Mouse (Mus musculus): ENCODE measurements around the gene Trpm2. TPM values are rescaled to one million over a fixed set of nuclear protein-coding genes. Genes with fewer than 3 reads are reported as not detected.

Gene Trpm2
- total and polyA plus RNA-seq, 2 experiments from 2014 or later, result 0.11 to 0.27 TPM

DNA sequence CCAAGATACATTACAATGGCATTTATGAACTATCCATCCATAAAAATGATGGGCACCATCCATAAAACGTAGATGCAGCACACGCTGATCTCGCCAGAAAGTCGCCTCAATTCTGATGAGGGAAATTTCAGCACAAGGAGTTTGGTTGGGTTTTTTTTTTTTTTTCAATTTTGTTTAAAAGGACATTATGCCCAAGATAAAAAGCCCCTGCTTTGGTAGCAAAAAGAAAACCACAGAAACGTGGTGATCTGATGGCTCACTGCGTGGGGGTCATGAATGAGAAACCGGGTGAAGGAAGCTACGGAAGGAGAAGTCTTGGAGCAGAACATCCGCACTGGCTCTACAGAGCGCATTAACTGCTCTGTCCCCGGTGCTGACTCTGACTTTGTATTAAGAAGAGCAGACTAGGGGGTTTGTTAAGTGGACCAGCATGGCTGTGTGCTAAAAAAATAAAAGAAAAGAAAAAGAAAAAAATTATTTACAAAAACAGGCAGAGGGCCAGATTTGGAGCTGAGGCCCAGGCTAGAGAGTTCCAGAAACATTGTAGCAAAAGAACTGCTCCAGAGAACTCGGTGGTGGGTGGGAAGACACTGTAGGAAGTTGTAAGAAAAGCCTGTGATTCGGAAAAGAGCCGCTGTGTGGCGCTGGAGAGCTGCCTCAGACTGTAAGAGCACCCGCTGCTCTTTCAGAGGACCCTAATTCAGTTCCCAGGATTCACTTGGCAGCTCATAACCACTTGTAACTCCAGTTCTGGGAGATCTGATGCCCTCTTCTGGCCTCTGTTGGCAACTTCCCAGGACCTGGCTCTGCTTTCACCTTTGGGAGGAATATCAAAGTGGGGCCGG, 1.6 kb upstream of the Trpm2 start:
- no peak overlapping the region for H3K9ac ChIP-seq (replicated peaks; ENCODE audit: low read depth, low read length)
- WGBS, result 58% methylated on average over 17 of the region's 17 CpGs
- no peak overlapping the region for H3K4me3 ChIP-seq (ENCODE audit: low read depth, low read length)
- no peak overlapping the region for H3K27ac ChIP-seq (ENCODE audit: low read depth)
- peaks cover 31% of the 10 kb centered on the region for H3K27me3 ChIP-seq (ENCODE audit: control insufficient read depth, insufficient read depth, low read length)
- H3K9me3 ChIP-seq (replicated peaks; ENCODE audit: control insufficient read depth, low read length), result no peaks in the 10 kb centered on the region
- no peak for DNase-seq (ENCODE audit: low spot score)
- ATAC-seq (ENCODE audit: insufficient read depth, low read depth), result no peak
- no peaks in the 10 kb centered on the region for H3K4me1 ChIP-seq (ENCODE audit: control insufficient read depth, insufficient read depth)
- TF ChIP-seq EP300 (IDR thresholded peaks at IDR 0.05; ENCODE audit: low read depth) (no peak), CTCF (IDR thresholded peaks at IDR 0.05; ENCODE audit: low read depth) (no peak)
- no peaks in the 10 kb centered on the region for H3K36me3 ChIP-seq (replicated peaks; ENCODE audit: control insufficient read depth, insufficient read depth, low read length)
- no peak overlapping the region for H3K4me2 ChIP-seq (ENCODE audit: low read depth, low read length)

GRCm38 (mm10) chr10:77971191-77971590, 828 bp upstream of the Trpm2 start:
- Histone ChIP-seq H3K27ac (ENCODE audit: low read depth) (no peak overlapping the region), H3K4me1 (ENCODE audit: control insufficient read depth, insufficient read depth) (no peaks in the 10 kb centered on the region), H3K27me3 (ENCODE audit: control insufficient read depth, insufficient read depth, low read length) (peaks cover 31% of the 10 kb centered on the region), H3K9ac (replicated peaks; ENCODE audit: low read depth, low read length) (no peak overlapping the region), H3K4me2 (ENCODE audit: low read depth, low read length) (no peak overlapping the region), H3K4me3 (ENCODE audit: low read depth, low read length) (no peak overlapping the region), H3K36me3 (replicated peaks; ENCODE audit: control insufficient read depth, insufficient read depth, low read length) (no peaks in the 10 kb centered on the region), H3K9me3 (replicated peaks; ENCODE audit: control insufficient read depth, low read length) (no peaks in the 10 kb centered on the region)
- TF ChIP-seq CTCF (IDR thresholded peaks at IDR 0.05; ENCODE audit: low read depth), result no peak
- no peak for TF ChIP-seq EP300 (IDR thresholded peaks at IDR 0.05; ENCODE audit: low read depth)
- ATAC-seq (ENCODE audit: insufficient read depth, low read depth), result no peak
- no peak for DNase-seq (ENCODE audit: low spot score)
- WGBS, result 83% methylated on average over 10 of the region's 10 CpGs

- H3K9me3 ChIP-seq (replicated peaks; ENCODE audit: control insufficient read depth, low read length), result no peaks in the 10 kb centered on the region
- ATAC-seq (ENCODE audit: insufficient read depth, low read depth), result no peak
- DNase-seq (ENCODE audit: low spot score), result no peak
- no peak overlapping the region for H3K9ac ChIP-seq (replicated peaks; ENCODE audit: low read depth, low read length)
- peak overlapping the region; percentile 43 for H3K4me2 ChIP-seq (ENCODE audit: low read depth, low read length)
- peak overlapping the region; percentile 12; the same call in 1 of the 2 replicates for H3K4me3 ChIP-seq (ENCODE audit: low read depth, low read length)
- H3K36me3 ChIP-seq (replicated peaks; ENCODE audit: control insufficient read depth, insufficient read depth, low read length), result no peaks in the 10 kb centered on the region
- H3K4me1 ChIP-seq (ENCODE audit: control insufficient read depth, insufficient read depth), result no peaks in the 10 kb centered on the region
- no peak overlapping the region for H3K27ac ChIP-seq (ENCODE audit: low read depth)
- WGBS, result 11% methylated on average over 8 of the region's 8 CpGs
- TF ChIP-seq CTCF (IDR thresholded peaks at IDR 0.05; ENCODE audit: low read depth) (no peak), EP300 (IDR thresholded peaks at IDR 0.05; ENCODE audit: low read depth) (no peak)
- peaks cover 31% of the 10 kb centered on the region for H3K27me3 ChIP-seq (ENCODE audit: control insufficient read depth, insufficient read depth, low read length)
These were observed 414 bp downstream of the Trpm2 start for GRCm38 (mm10) chr10:77969973-77970325.

GRCm38 (mm10) chr10:77969274-77969972, 940 bp downstream of the Trpm2 start:
- no peak for ATAC-seq (ENCODE audit: insufficient read depth, low read depth)

DNA sequence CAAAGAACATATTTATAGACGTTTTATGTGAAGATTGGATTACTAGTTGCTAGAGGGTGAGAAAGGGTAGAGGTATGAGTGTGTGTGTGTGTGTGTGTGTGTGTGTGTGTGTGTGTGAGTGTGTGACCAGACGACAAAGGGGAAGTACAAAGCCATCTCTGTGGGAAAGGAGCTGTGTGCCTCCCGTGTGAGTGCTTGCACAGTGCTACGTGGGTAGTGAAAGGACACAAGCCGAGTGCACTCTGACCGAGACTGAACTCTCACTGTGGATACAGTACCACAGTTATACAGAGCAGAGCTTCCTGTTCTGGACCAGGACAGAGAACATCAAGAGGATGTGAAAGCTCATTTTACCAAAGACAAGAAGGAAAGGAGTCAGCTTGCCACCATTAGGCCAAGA, 6.4 kb downstream of the Trpm2 start:
- TF ChIP-seq CTCF (IDR thresholded peaks at IDR 0.05; ENCODE audit: low read depth) (no peak), EP300 (IDR thresholded peaks at IDR 0.05; ENCODE audit: low read depth) (no peak)
- Histone ChIP-seq H3K4me3 (ENCODE audit: low read depth, low read length) (no peak overlapping the region), H3K9me3 (replicated peaks; ENCODE audit: control insufficient read depth, low read length) (no peaks in the 10 kb centered on the region), H3K9ac (replicated peaks; ENCODE audit: low read depth, low read length) (no peak overlapping the region), H3K36me3 (replicated peaks; ENCODE audit: control insufficient read depth, insufficient read depth, low read length) (no peaks in the 10 kb centered on the region), H3K4me2 (ENCODE audit: low read depth, low read length) (no peak overlapping the region), H3K27me3 (ENCODE audit: control insufficient read depth, insufficient read depth, low read length) (peaks cover 14% of the 10 kb centered on the region), H3K27ac (ENCODE audit: low read depth) (no peak overlapping the region), H3K4me1 (ENCODE audit: control insufficient read depth, insufficient read depth) (no peaks in the 10 kb centered on the region)
- 72% methylated on average over 6 of the region's 6 CpGs for WGBS
- DNase-seq (ENCODE audit: low spot score), result no peak
- ATAC-seq (ENCODE audit: insufficient read depth, low read depth), result no peak

More at GRCm38 (mm10) chr10:77969274-77969972, 940 bp downstream of the Trpm2 start:
- TF ChIP-seq CTCF (IDR thresholded peaks at IDR 0.05; ENCODE audit: low read depth), result no peak
- no peak for TF ChIP-seq EP300 (IDR thresholded peaks at IDR 0.05; ENCODE audit: low read depth)
- Histone ChIP-seq H3K4me1 (ENCODE audit: control insufficient read depth, insufficient read depth) (no peaks in the 10 kb centered on the region), H3K4me3 (ENCODE audit: low read depth, low read length) (peak overlapping the region; percentile 12; the same call in 1 of the 2 replicates), H3K36me3 (replicated peaks; ENCODE audit: control insufficient read depth, insufficient read depth, low read length) (no peaks in the 10 kb centered on the region), H3K4me2 (ENCODE audit: low read depth, low read length) (peak overlapping the region; percentile 43), H3K27me3 (ENCODE audit: control insufficient read depth, insufficient read depth, low read length) (peaks cover 31% of the 10 kb centered on the region), H3K9me3 (replicated peaks; ENCODE audit: control insufficient read depth, low read length) (no peaks in the 10 kb centered on the region), H3K9ac (replicated peaks; ENCODE audit: low read depth, low read length) (no peak overlapping the region), H3K27ac (ENCODE audit: low read depth) (no peak overlapping the region)
- 6% methylated on average over 26 of the region's 26 CpGs for WGBS
- no peak for DNase-seq (ENCODE audit: low spot score)

Data from heart, postnatal 0 days (tissue).